Mouse (Mus musculus) spleen, postnatal 14 days (tissue): ENCODE results near the gene Sh3bp4.

Source experiments
- DNase-seq, 2 experiments: peaks; one replicate each; pipeline ENCODE4 v3.0.0; 2021 to 2022; ENCODE audit warnings: low spot score in 2 of 2

Sh3bp4 gene

GRCm38 (mm10) chr1:89070103-89070700 lies at the start of gene Sh3bp4:
Sh3bp4 (plus strand) TSS chr1:89070415.
- DNase-seq: peak; percentile 77 to 83

GRCm38 (mm10) chr1:89022997-89023396 lies 47.2 kb upstream of the Sh3bp4 start:
- no peak for DNase-seq

GRCm38 (mm10) chr1:89024696-89025612 lies 45.3 kb upstream of the Sh3bp4 start:
- DNase-seq: no peak

GRCm38 (mm10) chr1:89026040-89026439 lies 44.2 kb upstream of the Sh3bp4 start:
- no peak for DNase-seq

DNA sequence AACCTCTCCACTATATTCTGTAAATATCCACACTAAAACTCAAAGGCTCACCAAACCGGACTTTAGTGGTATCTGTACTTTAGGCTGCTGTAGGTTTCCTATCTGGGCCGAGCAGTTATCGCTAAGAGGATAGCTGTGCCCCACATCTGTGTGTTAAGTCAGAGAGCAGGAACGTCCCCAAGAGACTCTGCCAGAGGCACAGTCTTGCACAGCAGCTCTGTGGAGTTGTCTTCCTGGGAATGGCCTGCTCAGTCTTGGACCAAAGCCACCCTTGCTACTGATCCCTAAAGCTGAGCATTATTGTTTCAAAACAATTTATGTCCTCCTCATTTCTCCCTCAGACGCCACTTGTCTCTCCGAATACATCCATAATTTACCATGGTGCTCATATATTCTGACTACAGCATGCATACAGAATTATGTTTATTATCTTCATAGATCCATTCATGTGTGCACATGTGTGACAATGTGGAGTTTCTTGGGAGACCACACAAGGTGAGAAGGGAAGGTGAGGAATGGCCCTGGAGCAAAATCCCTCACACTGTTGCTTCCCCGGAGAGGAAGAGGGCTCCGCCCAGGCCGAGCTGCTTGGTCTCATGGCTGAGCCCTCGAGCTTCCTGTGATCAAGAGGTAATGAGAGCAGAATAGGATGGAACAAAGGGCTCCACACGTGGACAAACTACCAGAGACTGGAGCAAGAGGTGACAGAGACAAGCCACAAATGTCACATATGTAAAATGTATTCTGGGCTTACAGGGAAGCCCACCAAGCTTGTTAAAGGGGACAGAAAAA lies 40.9 kb upstream of the Sh3bp4 start:
- DNase-seq: no peak

DNA sequence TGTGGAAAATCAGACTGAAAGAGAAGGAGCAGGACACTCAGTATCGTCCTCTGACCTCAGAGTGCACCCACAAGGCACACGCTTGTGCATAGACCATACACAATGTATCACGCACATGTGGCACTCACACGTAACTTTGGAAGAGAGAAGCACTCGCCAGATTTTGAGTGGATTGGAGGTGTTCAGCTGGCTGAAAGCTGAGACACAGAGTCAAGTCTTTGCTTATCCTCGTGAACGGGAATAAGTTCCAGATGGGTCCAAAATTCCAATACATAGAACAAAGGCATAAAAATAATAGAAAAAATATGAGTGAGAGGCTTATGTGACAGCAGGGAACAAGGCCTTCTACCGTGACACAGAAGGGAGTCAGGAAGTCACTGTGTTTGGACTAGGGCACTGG lies 36.6 kb upstream of the Sh3bp4 start:
- DNase-seq: no peak

GRCm38 (mm10) chr1:89034061-89034460 lies 36.2 kb upstream of the Sh3bp4 start:
- DNase-seq: no peak

DNA sequence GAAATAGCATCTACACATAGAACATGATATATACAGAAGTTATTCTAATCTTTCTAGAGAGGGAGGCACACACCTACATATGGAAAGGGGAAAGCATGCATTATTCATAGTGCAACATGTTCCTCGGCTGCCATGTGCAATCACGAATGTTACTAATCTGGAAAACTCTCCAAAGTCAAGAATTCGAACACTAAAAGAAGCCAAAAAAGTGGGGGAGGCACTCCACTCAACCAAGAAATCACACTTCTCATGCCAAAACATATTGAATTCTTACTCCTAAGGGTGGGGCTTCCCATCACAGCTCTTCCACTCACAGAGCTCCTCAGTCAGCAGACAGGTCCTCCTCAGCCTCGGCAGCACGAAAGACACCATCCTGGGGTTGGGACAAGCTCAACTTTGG lies 35.1 kb upstream of the Sh3bp4 start:
- DNase-seq: no peak

- DNase-seq: no peak
These were observed 30.4 kb upstream of the Sh3bp4 start for GRCm38 (mm10) chr1:89039836-89040235.

GRCm38 (mm10) chr1:89041290-89041689 lies 28.9 kb upstream of the Sh3bp4 start:
- no peak for DNase-seq

DNA sequence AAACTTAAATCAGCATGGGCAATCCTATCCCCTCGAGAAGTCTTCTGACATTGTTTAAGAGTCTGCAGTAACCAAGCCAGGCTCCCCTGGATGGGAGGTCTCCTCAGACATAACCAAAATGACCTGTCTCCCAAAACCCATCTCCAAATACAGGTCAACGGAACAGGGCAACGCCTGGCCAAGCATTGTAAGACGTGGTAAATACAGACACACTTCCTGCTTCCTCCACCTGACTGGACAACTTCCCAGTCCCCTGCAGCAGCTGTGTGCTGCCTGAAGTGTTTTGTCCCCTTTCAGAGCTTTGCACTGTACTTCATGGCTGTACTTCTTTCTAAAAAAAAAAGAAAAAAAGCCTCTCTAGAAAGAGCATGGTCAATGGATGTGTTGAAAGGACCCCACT lies 28.1 kb upstream of the Sh3bp4 start:
- DNase-seq: no peak

- no peak for DNase-seq
These were observed 27.3 kb upstream of the Sh3bp4 start for GRCm38 (mm10) chr1:89042956-89043355.

- no peak for DNase-seq
These were observed 24.8 kb upstream of the Sh3bp4 start for GRCm38 (mm10) chr1:89045403-89045802.

GRCm38 (mm10) chr1:89049506-89049905 lies 20.7 kb upstream of the Sh3bp4 start:
- no peak for DNase-seq

DNA sequence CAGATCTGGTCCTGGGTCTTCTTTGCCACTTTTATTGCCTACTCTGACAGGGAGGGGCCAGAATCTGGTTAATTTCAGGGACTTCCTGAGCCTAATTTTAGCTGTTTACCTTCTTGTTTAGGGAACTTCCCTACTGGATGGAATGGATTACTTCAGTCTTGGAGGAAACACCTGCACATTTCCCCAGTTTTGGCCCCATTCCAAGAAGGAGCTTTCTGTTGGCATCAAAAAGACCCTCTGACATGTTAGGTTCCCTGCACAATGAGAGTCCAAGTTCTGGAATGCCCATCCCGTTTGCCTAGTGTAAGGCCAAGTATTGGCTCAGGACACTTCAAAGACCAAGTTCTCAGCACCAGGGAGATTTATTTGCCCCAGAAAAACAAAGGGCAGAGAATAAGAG lies 14.0 kb upstream of the Sh3bp4 start:
- no peak for DNase-seq

DNA sequence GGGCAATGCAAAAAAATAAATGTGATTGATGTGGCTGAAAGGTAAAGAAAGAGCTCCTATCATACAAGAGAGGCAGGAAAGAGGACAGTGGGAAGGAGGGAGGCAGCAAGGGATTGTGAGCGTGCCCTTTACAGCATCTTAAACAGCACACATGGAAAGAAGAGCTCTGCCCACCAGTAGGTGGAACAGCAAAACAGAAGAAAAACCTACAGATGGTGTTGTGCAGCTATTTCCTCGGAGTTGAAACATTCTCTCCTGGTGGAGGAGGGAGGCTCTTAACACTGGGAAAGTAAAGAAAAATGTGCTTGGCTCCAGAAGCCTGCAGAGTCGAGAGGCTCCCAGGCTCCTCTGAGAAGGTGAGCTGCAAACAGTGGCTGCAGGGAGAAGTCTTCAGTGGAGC lies 12.8 kb upstream of the Sh3bp4 start:
- no peak for DNase-seq

DNA sequence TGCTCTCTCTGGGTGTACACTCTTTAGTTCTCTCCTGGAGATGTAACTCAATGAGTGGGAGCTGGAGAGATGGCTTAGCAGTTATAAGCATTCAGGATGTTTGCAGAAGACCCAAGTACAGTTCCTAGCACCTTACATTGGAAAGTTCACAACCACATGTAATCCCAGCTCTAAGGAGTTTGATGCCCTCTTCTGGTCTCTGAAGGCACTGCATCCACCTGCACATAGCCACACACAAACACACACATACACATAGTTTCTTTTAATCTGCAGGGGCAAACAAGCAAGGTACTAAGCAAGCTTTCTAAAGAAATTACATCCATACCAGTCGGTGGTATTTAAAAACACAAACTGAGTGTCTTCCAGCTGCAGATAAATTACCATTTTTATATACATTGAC lies 12.2 kb upstream of the Sh3bp4 start:
- DNase-seq: no peak

- DNase-seq: no peak
These were observed 7.2 kb upstream of the Sh3bp4 start for GRCm38 (mm10) chr1:89062977-89063376.

DNA sequence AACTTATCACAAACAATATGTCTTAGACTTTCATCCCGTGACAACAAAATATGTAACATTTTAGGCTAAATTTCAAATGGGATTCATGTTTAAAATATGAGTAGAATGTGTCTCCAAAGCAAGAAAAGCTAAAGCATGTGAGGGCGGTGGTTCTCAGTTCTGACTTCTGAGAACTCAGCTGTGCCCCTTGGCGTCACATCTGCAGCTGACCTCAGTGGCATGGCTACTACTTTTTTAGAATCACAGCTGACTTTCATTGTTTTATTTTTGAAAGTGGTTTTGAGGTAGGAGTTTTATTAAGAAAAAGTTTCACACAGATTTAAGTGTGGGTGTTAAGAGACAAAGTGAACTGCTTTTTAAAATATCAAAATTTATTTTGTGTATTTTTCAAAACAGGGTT lies 6.4 kb upstream of the Sh3bp4 start:
- DNase-seq: no peak

DNA sequence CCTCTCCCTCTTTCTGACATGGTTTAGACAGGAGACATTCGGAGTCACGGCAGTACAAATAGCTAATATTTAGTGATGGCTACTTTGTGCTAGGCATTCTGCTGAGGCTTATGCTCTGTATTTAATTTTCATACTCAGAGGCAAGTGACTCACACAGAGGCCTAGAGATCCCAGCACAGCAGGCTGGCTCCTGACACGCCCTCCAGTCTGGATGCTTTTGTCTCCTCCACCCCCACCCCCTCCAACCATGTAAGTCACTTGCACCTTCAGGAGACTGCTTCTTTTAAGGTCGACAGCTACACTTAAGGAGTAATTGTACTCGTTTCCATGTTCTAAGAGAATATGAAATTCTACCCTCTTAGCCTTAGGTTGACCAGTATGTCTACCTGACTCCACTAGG lies 1.4 kb upstream of the Sh3bp4 start:
- DNase-seq: no peak

DNA sequence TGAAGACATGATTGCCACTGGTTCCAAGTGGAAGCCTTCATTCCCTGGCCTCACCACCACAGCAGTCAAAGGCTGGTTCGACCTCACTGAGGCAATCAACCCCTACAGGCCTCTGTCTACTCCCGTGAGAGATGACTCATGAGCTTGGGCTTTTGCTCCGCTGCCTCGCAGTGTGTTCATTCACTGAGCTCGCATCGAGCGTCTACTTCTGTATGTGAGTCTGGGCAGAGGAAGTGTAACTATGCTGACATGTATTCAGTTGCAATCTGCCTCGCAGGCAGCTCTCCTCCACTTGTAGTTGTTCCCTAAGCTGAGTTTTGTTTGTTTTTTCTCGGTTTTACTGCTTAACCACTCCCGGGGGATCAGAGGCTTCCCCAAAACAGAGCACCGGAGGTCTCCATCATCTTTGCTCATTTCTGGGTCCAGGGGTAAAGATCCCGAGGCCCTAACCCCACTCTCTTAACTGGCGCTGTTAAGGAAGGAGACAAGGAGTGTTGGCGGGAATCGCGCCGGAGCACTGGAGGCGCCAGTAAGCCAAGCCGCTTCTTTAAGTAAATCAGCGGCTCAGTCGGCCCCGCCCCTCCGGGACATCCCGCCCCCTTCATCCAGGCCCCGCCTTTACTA lies 624 bp upstream of the Sh3bp4 start:
- DNase-seq: no peak

DNA sequence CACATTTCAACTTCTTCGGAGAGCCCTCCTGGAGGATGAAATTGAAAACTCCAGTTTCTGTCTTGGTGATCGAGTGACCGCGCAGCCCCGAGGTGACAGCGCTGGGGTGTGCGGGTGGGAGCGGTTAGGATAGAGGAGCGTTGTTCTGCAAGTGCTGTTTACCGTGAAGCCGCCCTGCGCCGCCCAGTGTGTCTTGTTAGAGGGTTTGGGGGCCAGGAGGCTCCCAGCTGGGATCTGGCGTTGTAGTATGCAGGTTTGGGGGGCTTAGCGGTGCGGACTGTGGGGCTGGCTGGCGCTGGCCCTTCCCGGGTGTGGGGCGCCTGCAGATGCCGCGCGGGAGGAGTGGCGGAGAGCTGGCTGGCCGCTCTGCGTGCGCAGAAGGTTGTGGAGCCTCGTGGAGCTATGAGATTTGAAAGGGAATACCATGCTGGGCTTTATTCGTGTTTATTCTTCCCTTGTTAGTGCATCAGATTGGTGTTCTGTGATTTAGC lies 701 bp downstream of the Sh3bp4 start:
- no peak for DNase-seq
